Mouse (Mus musculus) cerebellum, adult 2 months (tissue): ENCODE measurements around the gene Ralgapb.

Source experiments
- CTCF ChIP-seq: fragments of 200-500 bp; IDR thresholded peaks from 2 replicates; pipeline ENCODE4 v1.5.1; 2011; ENCODE audit warnings: low read depth, mild to moderate bottlenecking, control low read depth, low read length, moderate library complexity, borderline replicate concordance; ENCODE audit not compliant: insufficient read depth
- POLR2A ChIP-seq: fragments of 200-500 bp; IDR thresholded peaks from 2 replicates; pipeline ENCODE4 v1.6.1; 2011; ENCODE audit warnings: low read length, control low read depth, borderline replicate concordance; ENCODE audit not compliant: insufficient read depth

GRCm38 (mm10) chr2:158364175-158364574 is 45.5 kb upstream of the Ralgapb start:
- no peak for TF ChIP-seq CTCF
- TF ChIP-seq POLR2A: no peak
